Mouse (Mus musculus) hindbrain, embryonic 16.5 days (tissue): ENCODE data around the gene Siae. TPM values are rescaled to one million over a fixed set of nuclear protein-coding genes. Genes with fewer than 3 reads are reported as not detected.

Source experiments
- ATAC-seq: fragments of 200-750 bp; cut with Nextera tagmentation; 2 replicates; pipeline ENCODE4 v1.8.0; 2017; ENCODE audit warnings: moderate TSS enrichment, moderate library complexity
- H3K27ac ChIP-seq: fragments of 300-500 bp; sonication (generic); 2 replicates; pipeline ENCODE4 v1.5.1; 2014; ENCODE audit warnings: low read depth, mild to moderate bottlenecking, control low read depth, low read length, moderate library complexity
- H3K27me3 ChIP-seq: fragments of 300-500 bp; sonication (generic); replicated peaks from 2 replicates; pipeline ENCODE4 v1.6.1; 2014; ENCODE audit warnings: low read length; ENCODE audit not compliant: control insufficient read depth, insufficient read depth
- H3K36me3 ChIP-seq: fragments of 300-500 bp; sonication (generic); 2 replicates; pipeline ENCODE4 v1.6.1; 2014; ENCODE audit warnings: mild to moderate bottlenecking, low read length, moderate library complexity, mixed read lengths; ENCODE audit not compliant: control insufficient read depth, insufficient read depth
- H3K4me1 ChIP-seq: fragments of 300-500 bp; sonication (generic); 2 replicates; pipeline ENCODE4 v1.6.1; 2014; ENCODE audit warnings: low read depth, low read length; ENCODE audit not compliant: control insufficient read depth, insufficient read depth
- H3K4me2 ChIP-seq: fragments of 300-500 bp; sonication (generic); 2 replicates; pipeline ENCODE4 v1.6.1; 2014; ENCODE audit warnings: mild to moderate bottlenecking, low read length, control low read depth, moderate library complexity
- H3K4me3 ChIP-seq: fragments of 300-500 bp; sonication (generic); 2 replicates; pipeline ENCODE4 v1.5.1; 2014; ENCODE audit warnings: mild to moderate bottlenecking, low read length, control low read depth, moderate library complexity
- H3K9ac ChIP-seq: fragments of 300-500 bp; sonication (generic); 2 replicates; pipeline ENCODE4 v1.6.1; 2014; ENCODE audit warnings: low read depth, mild to moderate bottlenecking, control low read depth, low read length, moderate library complexity
- H3K9me3 ChIP-seq: fragments of 300-500 bp; sonication (generic); 2 replicates; pipeline ENCODE4 v1.6.1; 2014; ENCODE audit warnings: mild to moderate bottlenecking, low read length, moderate library complexity; ENCODE audit not compliant: control insufficient read depth
- WGBS: fragments of 180-500 bp; shearing (Covaris S2); extraction: QIAGEN DNeasy Blood & Tissue Kit; methylation state at CpG from one replicate; pipeline ENCODE4 v1.1.7; 2014; 5-methylcytosine and 5-hydroxymethylcytosine counted together
- polyA plus RNA-seq: library from polyadenylated mRNA; unstranded; fragments of >200 nt; fragmentation: Nextera tagmentation; extraction: Ambion mirVana; gene quantifications from 2 replicates; pipeline ENCODE4 v1.2.1, GENCODE M21; 2015

The Siae gene
- polyA plus RNA-seq, 1 experiment from 2014 or later, result 17.4 TPM

DNA sequence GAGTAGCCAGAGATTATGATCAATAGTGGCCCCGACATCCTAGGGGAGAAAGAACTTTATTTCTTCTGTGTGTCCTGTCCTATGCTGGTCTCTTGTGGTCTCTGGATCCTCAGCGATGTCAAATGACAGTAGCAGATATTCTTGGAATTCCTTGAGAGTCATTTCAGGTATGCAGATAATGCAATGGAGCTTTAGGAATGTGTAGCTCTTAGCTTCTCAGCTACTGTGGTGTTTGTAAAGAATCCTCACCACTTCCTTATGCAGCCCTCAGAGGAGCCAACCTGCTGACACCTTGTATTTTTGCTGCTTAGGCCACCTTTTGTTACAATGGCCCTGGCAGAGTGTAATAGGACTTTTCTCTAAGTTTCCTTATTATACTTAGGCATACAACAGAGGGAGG, 109.1 kb downstream of the Siae start:
- no peaks in the 10 kb centered on the region for H3K27me3 ChIP-seq
- H3K36me3 ChIP-seq, result no peaks in the 10 kb centered on the region
- no peak overlapping the region for H3K27ac ChIP-seq
- no peak overlapping the region for H3K9ac ChIP-seq
- no peak overlapping the region for H3K4me2 ChIP-seq
- H3K4me1 ChIP-seq, result no peaks in the 10 kb centered on the region
- ATAC-seq, result no peak
- WGBS, result 79% methylated on average over 2 of the region's 2 CpGs
- no peaks in the 10 kb centered on the region for H3K9me3 ChIP-seq
- H3K4me3 ChIP-seq, result no peak overlapping the region

DNA sequence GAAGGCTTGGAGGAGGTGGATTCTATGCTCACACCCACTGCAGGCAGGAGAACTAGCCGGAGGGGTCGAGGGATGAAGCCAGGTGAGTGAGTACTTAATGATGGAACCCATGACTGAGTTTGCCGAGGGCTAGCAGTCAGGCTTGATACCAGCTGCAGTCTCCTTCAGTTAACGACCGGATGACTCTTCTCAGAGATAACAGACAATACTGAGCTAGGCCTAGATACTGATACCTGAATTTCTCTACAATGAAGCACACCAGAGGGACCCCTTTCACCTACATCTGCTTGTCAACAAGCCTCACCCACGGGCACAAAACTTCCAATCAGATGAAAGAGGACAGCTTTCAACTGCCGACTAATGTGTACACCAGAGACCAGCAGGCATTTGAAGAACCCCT, 110.5 kb downstream of the Siae start:
- H3K4me1 ChIP-seq, result no peaks in the 10 kb centered on the region
- no peak for ATAC-seq
- no peak overlapping the region for H3K4me3 ChIP-seq
- H3K9ac ChIP-seq, result no peak overlapping the region
- H3K4me2 ChIP-seq, result no peak overlapping the region
- H3K36me3 ChIP-seq, result no peaks in the 10 kb centered on the region
- no peaks in the 10 kb centered on the region for H3K9me3 ChIP-seq
- 83% methylated on average over 7 of the region's 7 CpGs for WGBS
- H3K27me3 ChIP-seq, result no peaks in the 10 kb centered on the region
- H3K27ac ChIP-seq, result no peak overlapping the region

DNA sequence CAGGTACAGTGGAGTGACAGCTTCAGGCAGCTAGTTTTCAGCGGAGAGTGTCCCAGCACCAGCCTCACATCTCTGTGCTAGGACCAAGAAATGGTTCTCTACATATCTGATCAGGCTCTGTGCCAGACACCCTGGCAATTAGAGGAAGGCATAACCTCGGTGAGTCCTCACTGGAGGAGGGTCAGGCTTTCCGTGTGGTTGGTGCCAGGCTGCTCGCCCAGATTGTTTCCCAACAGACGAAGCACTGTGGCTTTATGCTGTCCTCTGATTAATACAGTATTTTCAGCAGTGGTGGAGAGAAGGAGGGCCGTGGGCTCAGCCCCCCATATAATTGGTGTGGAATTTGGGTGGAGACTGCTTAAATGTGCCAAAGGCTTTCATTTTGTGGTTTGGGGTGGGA, 113.6 kb downstream of the Siae start, which contains the start of gene Panx3:
TSS of gene Panx3 (minus strand) at position 121 of the 400 bp plus-strand sequence.
- Histone ChIP-seq H3K36me3 (no peaks in the 10 kb centered on the region), H3K9me3 (no peaks in the 10 kb centered on the region), H3K4me2 (no peak within 1 kb of the TSS), H3K27ac (no peak within 1 kb of the TSS), H3K9ac (no peak within 1 kb of the TSS), H3K4me1 (no peaks in the 10 kb centered on the region), H3K27me3 (no peaks in the 10 kb centered on the region), H3K4me3 (no peak within 1 kb of the TSS)
- ATAC-seq, result no peak
- WGBS, result 65% methylated on average over 6 of the region's 6 CpGs

DNA sequence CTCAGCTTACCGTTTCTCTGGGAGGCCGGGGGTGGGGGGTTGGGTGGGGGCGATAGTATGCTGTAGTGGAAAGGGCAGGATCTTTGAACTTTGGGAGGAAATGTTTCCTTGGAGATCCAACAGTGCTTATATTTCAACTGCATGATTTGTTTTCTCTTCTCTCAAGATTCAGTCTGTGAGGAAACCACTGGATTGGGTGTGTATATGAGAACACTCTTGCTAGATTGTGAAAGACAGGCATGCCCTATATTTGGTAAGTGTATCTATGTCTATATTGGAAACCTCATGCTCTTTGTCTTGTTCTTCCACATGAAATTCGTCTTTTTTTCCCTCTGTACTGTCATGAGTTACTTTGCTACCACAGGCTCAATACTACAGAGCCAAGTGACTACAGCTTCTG, 114.2 kb downstream of the Siae start:
- Histone ChIP-seq H3K4me2 (no peak overlapping the region), H3K4me3 (no peak overlapping the region), H3K9ac (no peak overlapping the region), H3K9me3 (no peaks in the 10 kb centered on the region), H3K27me3 (no peaks in the 10 kb centered on the region), H3K36me3 (no peaks in the 10 kb centered on the region), H3K27ac (no peak overlapping the region), H3K4me1 (no peaks in the 10 kb centered on the region)
- ATAC-seq, result no peak
- 74% methylated on average over 4 of the region's 4 CpGs for WGBS

DNA sequence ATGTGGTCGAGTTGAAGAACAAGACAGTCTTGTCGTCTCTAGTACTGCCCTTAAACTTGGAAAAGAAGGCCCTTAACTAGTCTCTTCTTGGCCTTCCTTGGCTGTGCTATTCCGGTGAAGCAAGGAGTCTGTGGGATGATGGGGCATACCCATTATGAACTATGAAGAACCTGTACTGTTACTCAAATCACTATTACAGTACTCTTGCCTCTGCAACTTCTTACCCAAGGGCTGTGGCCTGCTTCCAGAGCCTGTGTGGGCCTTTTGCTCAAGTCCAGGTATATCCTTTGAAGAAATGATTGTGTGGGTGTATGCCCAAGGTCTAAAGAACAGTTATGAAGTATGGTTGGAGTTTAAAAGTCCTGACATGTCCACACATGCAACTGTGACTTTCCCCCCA, 114.8 kb downstream of the Siae start:
- no peaks in the 10 kb centered on the region for H3K4me1 ChIP-seq
- no peak overlapping the region for H3K4me2 ChIP-seq
- no peak for ATAC-seq
- no peaks in the 10 kb centered on the region for H3K27me3 ChIP-seq
- no peak overlapping the region for H3K4me3 ChIP-seq
- no peak overlapping the region for H3K27ac ChIP-seq
- 87% methylated on average over 3 of the region's 3 CpGs for WGBS
- no peak overlapping the region for H3K9ac ChIP-seq
- H3K36me3 ChIP-seq, result no peaks in the 10 kb centered on the region
- H3K9me3 ChIP-seq, result no peaks in the 10 kb centered on the region

DNA sequence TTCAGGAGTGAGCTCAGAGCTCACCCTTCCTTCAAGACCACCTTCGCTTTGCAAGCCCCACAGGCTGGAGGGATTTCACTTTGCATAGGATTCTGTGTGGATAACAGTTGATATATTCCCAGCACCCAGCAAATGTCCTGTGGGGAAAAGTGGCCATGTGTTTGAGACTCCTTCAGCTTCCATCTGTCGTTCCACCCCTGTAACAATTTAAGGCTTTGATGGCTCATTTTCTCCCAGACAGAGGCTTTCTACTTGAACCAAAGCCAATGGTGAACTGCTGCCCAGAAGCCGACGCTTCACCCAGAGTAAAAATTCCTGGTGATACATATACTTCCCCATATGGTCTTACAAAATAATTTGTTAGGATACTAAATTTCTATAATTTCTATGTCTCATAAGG, 119.8 kb downstream of the Siae start:
- no peaks in the 10 kb centered on the region for H3K4me1 ChIP-seq
- H3K9ac ChIP-seq, result no peak overlapping the region
- no peaks in the 10 kb centered on the region for H3K27me3 ChIP-seq
- H3K4me2 ChIP-seq, result no peak overlapping the region
- no peaks in the 10 kb centered on the region for H3K9me3 ChIP-seq
- no peak overlapping the region for H3K27ac ChIP-seq
- WGBS, result 70% methylated on average over 4 of the region's 4 CpGs
- no peak for ATAC-seq
- no peak overlapping the region for H3K4me3 ChIP-seq
- H3K36me3 ChIP-seq, result no peaks in the 10 kb centered on the region

DNA sequence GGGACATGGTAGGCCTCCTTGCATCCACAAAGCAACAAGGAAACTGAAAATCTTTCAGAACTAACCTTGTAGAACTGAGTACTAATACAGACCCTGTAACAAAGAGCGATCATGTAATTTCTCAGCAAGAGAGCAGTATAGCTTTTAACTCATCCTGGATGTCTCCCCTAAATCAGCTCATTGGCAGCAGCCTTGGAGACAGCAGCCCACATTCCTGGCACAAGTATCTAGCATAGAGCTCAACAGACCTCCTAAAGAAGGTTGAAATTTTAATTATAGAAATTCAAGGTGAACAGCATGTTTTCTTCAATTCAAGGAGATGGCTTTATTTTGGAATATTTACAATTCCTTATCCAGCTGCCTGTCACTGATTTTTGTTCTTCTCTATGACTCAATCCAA, 125.6 kb downstream of the Siae start:
- 93% methylated on average over 1 of the region's 1 CpGs for WGBS
- no peak for ATAC-seq

DNA sequence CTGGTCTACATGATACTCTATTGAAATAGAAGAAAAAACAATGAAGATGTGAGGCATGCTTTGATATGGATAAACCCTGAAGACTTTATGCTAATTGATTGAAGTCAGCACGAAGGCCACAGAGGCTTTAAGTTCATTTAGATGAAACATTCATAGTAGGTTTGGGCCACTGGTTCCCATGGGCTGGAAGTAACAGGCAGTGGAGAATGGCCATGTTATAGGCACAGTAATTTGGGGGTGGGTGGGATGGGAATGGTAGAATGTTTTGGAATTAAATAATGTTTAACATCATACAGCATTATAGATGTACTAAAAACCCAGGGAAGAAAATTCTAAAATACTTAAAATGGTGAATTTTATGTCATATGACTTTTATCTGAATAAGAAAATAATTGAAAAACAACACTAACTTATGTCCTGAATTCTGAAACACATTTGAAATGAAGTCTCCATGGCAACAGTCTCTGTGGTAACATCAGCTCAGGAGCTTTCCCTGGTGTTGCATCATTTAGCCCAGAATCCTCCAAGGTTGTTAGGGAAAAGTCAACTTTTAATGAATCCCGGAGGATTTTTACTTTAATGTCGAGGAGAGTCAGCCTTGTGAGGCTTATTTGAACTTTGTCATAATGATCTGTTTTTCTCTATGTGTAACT, 131.9 kb downstream of the Siae start:
- Histone ChIP-seq H3K9me3 (no peaks in the 10 kb centered on the region; the same call in 1 of the 2 replicates), H3K27me3 (no peaks in the 10 kb centered on the region), H3K9ac (no peak overlapping the region), H3K36me3 (no peaks in the 10 kb centered on the region), H3K4me1 (no peaks in the 10 kb centered on the region), H3K4me2 (no peak overlapping the region), H3K4me3 (no peak overlapping the region), H3K27ac (no peak overlapping the region)
- ATAC-seq, result peak; percentile 67; the same call in 1 of the 2 replicates
- WGBS, result 69% methylated on average over 3 of the region's 3 CpGs

More for the DNA sequence above, 125.6 kb downstream of the Siae start:
- Histone ChIP-seq H3K36me3 (no peaks in the 10 kb centered on the region), H3K4me2 (no peak overlapping the region), H3K9me3 (no peaks in the 10 kb centered on the region; the same call in 1 of the 2 replicates), H3K4me1 (no peaks in the 10 kb centered on the region), H3K9ac (no peak overlapping the region), H3K27me3 (no peaks in the 10 kb centered on the region), H3K4me3 (no peak overlapping the region), H3K27ac (no peak overlapping the region)

DNA sequence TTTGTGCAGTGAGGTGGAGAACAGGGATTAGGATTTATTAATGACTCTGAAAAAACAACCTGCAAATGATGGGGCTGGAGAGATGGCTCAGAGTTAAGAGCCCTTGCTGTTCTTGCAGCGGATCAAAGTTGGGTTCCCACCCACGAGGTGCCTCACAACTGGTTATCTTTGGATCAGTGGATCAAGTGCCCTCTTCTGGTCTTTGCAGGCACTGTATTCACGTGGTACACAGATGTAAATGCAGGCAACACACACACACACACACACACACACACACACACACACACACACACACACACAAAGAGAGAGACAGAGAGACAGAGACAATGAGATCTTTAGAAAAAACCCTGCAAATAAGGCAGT, 132.4 kb downstream of the Siae start:
- H3K9ac ChIP-seq, result no peak overlapping the region
- no peak overlapping the region for H3K4me2 ChIP-seq
- no peaks in the 10 kb centered on the region for H3K27me3 ChIP-seq
- no peak overlapping the region for H3K4me3 ChIP-seq
- H3K36me3 ChIP-seq, result no peaks in the 10 kb centered on the region
- ATAC-seq, result 0 out of 2 replicates have a peak, but pooled peaks have one; percentile 45
- no peaks in the 10 kb centered on the region; the same call in 1 of the 2 replicates for H3K9me3 ChIP-seq
- H3K4me1 ChIP-seq, result no peaks in the 10 kb centered on the region
- 37% methylated on average over 3 of the region's 3 CpGs for WGBS
- H3K27ac ChIP-seq, result no peak overlapping the region
